In genomic region chr5:74380045-74380444, GRCm38 (mm10) we compare ENCODE assay signal across 16 mouse cellular contexts.
"Had no signal": no experiment of that assay in that cellular context is flagged by ENCODE, and none has a peak within 500 bp of the region (broad histone marks: within the 10 kb centered on the region; RNA-seq: fewer than 3 reads in every experiment).

No protein-coding gene starts in this region.

- H3K4me1 ChIP-seq: midbrain, embryonic 10.5 days; neural tube, embryonic 15.5 days had no signal

- DNase-seq: kidney, adult 2 months; kidney, postnatal 14 days; left cerebral cortex, postnatal 4 days; lung, adult 2 months; lung, postnatal 10 days; lung, postnatal 4 days; right cerebral cortex, adult 18-20 months; right cerebral cortex, postnatal 25 days; thymus, adult 2 months; thymus, postnatal 25 days had no signal

- H3K4me3 ChIP-seq: kidney, embryonic 15.5 days; limb, embryonic 13.5 days; midbrain, embryonic 10.5 days; myocyte; neural tube, embryonic 15.5 days had no signal

- H3K9me3 ChIP-seq: kidney, embryonic 15.5 days; limb, embryonic 13.5 days; midbrain, embryonic 10.5 days; neural tube, embryonic 15.5 days had no signal

- H3K9ac ChIP-seq: kidney, embryonic 15.5 days; limb, embryonic 13.5 days; liver, embryonic 14.5 days; neural tube, embryonic 15.5 days had no signal

- H3K36me3 ChIP-seq: kidney, embryonic 15.5 days; limb, embryonic 13.5 days; midbrain, embryonic 10.5 days; neural tube, embryonic 15.5 days had no signal

- H3K27ac ChIP-seq: kidney, embryonic 15.5 days; limb, embryonic 13.5 days; liver, embryonic 14.5 days; midbrain, embryonic 10.5 days; neural tube, embryonic 15.5 days had no signal

- H3K4me2 ChIP-seq: kidney, embryonic 15.5 days; limb, embryonic 13.5 days; neural tube, embryonic 15.5 days had no signal

- H3K27me3 ChIP-seq: kidney, embryonic 15.5 days; limb, embryonic 13.5 days; neural tube, embryonic 15.5 days had no signal
